Mouse (Mus musculus): ENCODE data around the gene Agfg1.

- TF ChIP-seq POLR2A (IDR thresholded peaks at IDR 0.05; ENCODE audit: extremely low read depth, insufficient read depth, low read length) (no peak), CTCF (IDR thresholded peaks at IDR 0.05; ENCODE audit: low read depth, low read length) (no peak)
Observed at GRCm38 (mm10) chr1:82825256-82825655, 14.0 kb upstream of the Agfg1 start.
